Mouse (Mus musculus) ES-E14 (cell line): ENCODE results near the gene Rergl.

Experiments used
- CHD2 ChIP-seq: IDR thresholded peaks from 2 replicates; pipeline ENCODE4 v1.6.1; 2014; ENCODE audit warnings: mild to moderate bottlenecking, low read depth, low read length, inconsistent platforms
- HCFC1 ChIP-seq: IDR thresholded peaks from 2 replicates; pipeline ENCODE4 v1.6.1; 2012; ENCODE audit warnings: low read length, inconsistent platforms, borderline replicate concordance; ENCODE audit not compliant: insufficient read depth
- MAFK ChIP-seq: IDR thresholded peaks from 2 replicates; pipeline ENCODE4 v1.6.1; 2014; ENCODE audit warnings: mild to moderate bottlenecking, low read depth, low read length, inconsistent platforms; ENCODE audit not compliant: insufficient read depth
- ZC3H11A ChIP-seq: IDR thresholded peaks from 2 replicates; pipeline ENCODE4 v1.6.1; 2012; ENCODE audit warnings: low read depth, mild to moderate bottlenecking, inconsistent platforms, low read length, borderline replicate concordance
- ZNF384 ChIP-seq: IDR thresholded peaks from 2 replicates; pipeline ENCODE4 v1.6.1; 2012; ENCODE audit warnings: low read depth, low read length, inconsistent platforms

DNA sequence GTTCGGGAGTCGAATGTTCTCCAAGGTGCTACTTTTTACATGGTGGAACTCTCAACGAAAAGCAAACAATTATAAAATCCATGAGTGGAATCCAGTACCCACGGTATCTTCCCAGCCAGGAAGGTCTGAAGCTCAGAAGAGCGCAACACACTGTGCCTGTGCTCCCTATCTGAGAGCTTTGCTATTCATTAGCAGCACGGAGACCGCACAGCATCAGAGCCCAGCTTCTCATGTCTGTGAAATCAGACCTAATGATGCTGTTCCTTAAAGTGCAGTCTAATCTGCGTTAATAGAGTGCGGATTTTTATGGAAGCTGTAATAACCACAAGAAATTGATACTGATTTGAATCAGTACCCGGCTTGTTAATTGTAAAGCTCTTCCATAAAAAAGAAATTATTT is 41.3 kb downstream of the Rergl start:
- TF ChIP-seq HCFC1: no peak
- TF ChIP-seq ZNF384: no peak
- no peak for TF ChIP-seq MAFK
- no peak for TF ChIP-seq CHD2
- TF ChIP-seq ZC3H11A: no peak
